Mouse (Mus musculus) ES-E14 (cell line): ENCODE data around the gene Vmn1r165. TPM values are rescaled to one million over a fixed set of nuclear protein-coding genes. Genes with fewer than 3 reads are reported as not detected.
"Not testable (repeated sequence)": the region's sequence is repeated elsewhere in the genome, so short reads cannot be mapped to it uniquely, and the experiment has no call there.

Experiments
- DNase-seq: peaks from one replicate; pipeline ENCODE4 v3.0.0-alpha.2; 2013; ENCODE audit warnings: low read depth, low spot score
- H3K27ac ChIP-seq: 2 replicates; pipeline ENCODE4 v1.5.1; 2012; ENCODE audit warnings: low read depth, mild to moderate bottlenecking, low read length, moderate library complexity, mixed read lengths; ENCODE audit not compliant: poor library complexity, insufficient read depth, severe bottlenecking
- H3K36me3 ChIP-seq: 2 replicates; pipeline ENCODE4 v1.6.1; 2012; ENCODE audit warnings: mild to moderate bottlenecking, low read length, moderate library complexity, mixed read lengths; ENCODE audit not compliant: control insufficient read depth, poor library complexity, insufficient read depth, severe bottlenecking
- H3K4me1 ChIP-seq, 2 experiments: fragments of 150-350 bp in 1 of 2; sonication (generic) in 1 of 2; 2 replicates each; pipeline ENCODE4 v1.6.1; 2012; ENCODE audit warnings: low read length in 2 of 2, mild to moderate bottlenecking in 1 of 2, mixed read lengths in 1 of 2; ENCODE audit not compliant: control insufficient read depth in 2 of 2, insufficient read depth in 2 of 2, poor library complexity in 1 of 2
- H3K4me3 ChIP-seq, 2 experiments: fragments of 150-350 bp in 1 of 2; sonication (generic) in 1 of 2; 2 replicates each; pipeline ENCODE4 v1.5.1; 2012; ENCODE audit warnings: low read length in 2 of 2, low read depth in 1 of 2, mild to moderate bottlenecking in 1 of 2, mixed read lengths in 1 of 2; ENCODE audit not compliant: insufficient read depth in 1 of 2, poor library complexity in 1 of 2, severe bottlenecking in 1 of 2
- H3K9ac ChIP-seq: 2 replicates; pipeline ENCODE4 v1.6.1; 2012; ENCODE audit warnings: low read depth, mild to moderate bottlenecking, low read length, mixed read lengths; ENCODE audit not compliant: poor library complexity, insufficient read depth, severe bottlenecking
- H3K9me3 ChIP-seq: fragments of 150-350 bp; sonication (generic); 2 replicates; pipeline ENCODE4 v1.6.1; 2012; ENCODE audit warnings: low read depth, mild to moderate bottlenecking, low read length; ENCODE audit not compliant: control insufficient read depth, insufficient read depth
- in situ Hi-C, 2 experiments: fragments of 600-800 bp; cut with MboI; formaldehyde crosslinking; loops; one replicate each; pipeline ENCODE4 v1.15.1; 2025; ENCODE audit warnings: low sequenced_read_pairs in 2 of 2, inconsistent platforms in 1 of 2; ENCODE audit not compliant: unreplicated experiment in 2 of 2
- total RNA-seq: library from RNA; depleted of rRNA; stranded (reverse); fragments of 300-350 nt; gene quantifications from 2 replicates; pipeline ENCODE4 v1.2.3, GENCODE M21; 2012; rRNA removed

The Vmn1r165 gene
- total RNA-seq, result not detected in 2 replicates

DNA sequence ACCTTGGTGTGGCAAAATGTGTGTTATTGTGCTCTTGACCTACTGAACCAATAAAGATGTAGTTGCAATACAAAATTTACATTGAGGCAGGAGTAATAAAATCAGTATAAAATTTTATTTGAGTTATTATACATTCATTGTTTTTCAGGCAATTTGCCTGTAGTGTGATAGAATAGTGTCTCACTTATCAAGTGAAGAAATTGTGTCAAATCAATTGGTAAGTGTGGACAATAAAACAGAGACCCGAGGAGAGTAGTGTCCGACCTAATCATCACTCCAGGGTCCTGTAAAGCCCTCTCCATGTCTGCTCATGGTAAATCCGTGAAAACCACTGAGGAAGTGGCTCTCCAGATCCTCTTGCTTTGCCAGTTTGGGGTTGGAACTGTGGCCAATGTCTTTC is at the start of gene Vmn1r165:
Gene Vmn1r165 (plus strand): TSS at position 301 of the 400 bp plus-strand sequence.
- H3K36me3 ChIP-seq, H3K4me1 ChIP-seq, H3K9ac ChIP-seq, H3K27ac ChIP-seq, H3K4me3 ChIP-seq, H3K9me3 ChIP-seq, in situ Hi-C loops, DNase-seq: not testable (repeated sequence)

DNA sequence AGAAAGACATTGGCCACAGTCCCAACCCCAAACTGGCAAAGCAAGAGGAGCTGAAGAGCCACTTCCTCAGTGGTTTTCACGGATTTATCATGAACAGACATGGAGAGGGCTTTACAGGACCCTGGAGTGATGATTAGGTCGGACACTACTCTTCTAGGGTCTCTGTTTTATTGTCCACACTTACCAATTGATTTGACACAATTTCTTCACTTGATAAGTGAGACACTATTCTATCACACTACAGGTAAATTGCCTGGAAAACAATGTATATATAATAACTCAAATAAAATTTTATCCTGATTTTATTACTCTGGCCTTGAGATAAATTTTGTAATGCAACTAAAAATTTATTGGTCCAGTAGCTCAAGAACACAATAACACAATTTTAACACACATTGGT is 34.5 kb downstream of the Vmn1r165 start, which contains the start of gene Vmn1r166:
Gene Vmn1r166 (minus strand): TSS at position 101 of the 400 bp plus-strand sequence.
- H3K36me3 ChIP-seq, H3K9me3 ChIP-seq, DNase-seq, H3K27ac ChIP-seq, H3K9ac ChIP-seq, H3K4me1 ChIP-seq, in situ Hi-C loops, H3K4me3 ChIP-seq: not testable (repeated sequence)

Other genes with a start within 250 kb of the Vmn1r165 start
- gene Gm4214, start 232.7 kb upstream of the Vmn1r165 start, total RNA-seq, result not detected in 2 replicates
- gene Gm4216, start 197.4 kb upstream of the Vmn1r165 start, total RNA-seq, result not detected in 2 replicates
- gene Vmn1r163, start 161.8 kb upstream of the Vmn1r165 start, total RNA-seq, result not detected in 2 replicates
- not detected in 2 replicates for gene Gm8720, start 149.9 kb upstream of the Vmn1r165 start, total RNA-seq
- not detected in 2 replicates for gene Gm10662, start 72.9 kb upstream of the Vmn1r165 start, total RNA-seq
- not detected in 2 replicates for gene Vmn1r166, start 34.4 kb downstream of the Vmn1r165 start, total RNA-seq
- 0.22 TPM in 1 of 2 replicates, not detected in the other for gene Gm6902, start 61.6 kb downstream of the Vmn1r165 start, total RNA-seq
- gene Nlrp4e, start 83.9 kb downstream of the Vmn1r165 start, total RNA-seq, result not detected in 2 replicates
- gene Nlrp5, start 168.6 kb downstream of the Vmn1r165 start, total RNA-seq, result 0.05 TPM in 1 of 2 replicates, not detected in the other